Mouse (Mus musculus) T-cell, adult 2 months (primary cell): ENCODE measurements around the gene Olfr641.

Experiments used
- DNase-seq: peaks from one replicate; pipeline ENCODE4 v3.0.0; 2022; ENCODE audit warnings: low spot score

The Olfr641 gene

GRCm38 (mm10) chr7:104035145-104035544, at the start of gene Olfr641:
Olfr641 (plus strand) TSS chr7:104035445.
- DNase-seq = no peak

GRCm38 (mm10) chr7:103998446-103998845, 36.8 kb upstream of the Olfr641 start, which contains the start of gene Olfr638:
Olfr638 (plus strand) TSS chr7:103998746.
- no peak for DNase-seq

GRCm38 (mm10) chr7:103999124-103999523, 36.1 kb upstream of the Olfr641 start:
- DNase-seq = no peak

- DNase-seq = no peak
Observed at GRCm38 (mm10) chr7:104017203-104017602, 18.0 kb upstream of the Olfr641 start, which contains the start of gene Olfr639. Olfr639 (minus strand) TSS chr7:104017303.

GRCm38 (mm10) chr7:104018953-104019352, 16.3 kb upstream of the Olfr641 start:
- no peak for DNase-seq

- DNase-seq = no peak
Observed at GRCm38 (mm10) chr7:104021651-104022050, 13.6 kb upstream of the Olfr641 start.

GRCm38 (mm10) chr7:104025473-104025872, 9.8 kb upstream of the Olfr641 start, which contains the start of gene Olfr640:
Olfr640 (minus strand) TSS chr7:104025573.
- no peak for DNase-seq

GRCm38 (mm10) chr7:104026978-104027377, 8.3 kb upstream of the Olfr641 start:
- no peak for DNase-seq

- DNase-seq = no peak
Observed at GRCm38 (mm10) chr7:104050745-104051144, 15.5 kb downstream of the Olfr641 start.

GRCm38 (mm10) chr7:104052566-104052965, 17.3 kb downstream of the Olfr641 start, which contains the start of gene Olfr642:
Olfr642 (minus strand) TSS chr7:104052666.
- DNase-seq = no peak

- no peak for DNase-seq
Observed at GRCm38 (mm10) chr7:104059215-104059614, 24.0 kb downstream of the Olfr641 start.

GRCm38 (mm10) chr7:104061345-104061744, 26.1 kb downstream of the Olfr641 start, which contains the start of gene 4930516K23Rik:
4930516K23Rik (minus strand) TSS chr7:104061445.
- no peak for DNase-seq

- no peak for DNase-seq
Observed at GRCm38 (mm10) chr7:104071769-104072168, 36.5 kb downstream of the Olfr641 start, which contains the start of gene Olfr644. Olfr644 (minus strand) TSS chr7:104071869.

- DNase-seq = no peak
Observed at GRCm38 (mm10) chr7:104085365-104085764, 50.1 kb downstream of the Olfr641 start, which contains the start of gene Olfr645. Olfr645 (minus strand) TSS chr7:104085465.
